Mouse (Mus musculus) liver, postnatal 0 days (tissue): ENCODE data around the gene Prph2. TPM values are rescaled to one million over a fixed set of nuclear protein-coding genes. Genes with fewer than 3 reads are reported as not detected.

Experiments
- ATAC-seq: fragments of 200-750 bp; cut with Nextera tagmentation; 2 replicates; pipeline ENCODE4 v1.8.0; 2017; ENCODE audit warnings: mild to moderate bottlenecking, moderate library complexity
- DNase-seq: peaks from one replicate; pipeline ENCODE4 v3.0.0-alpha.2; 2016
- H3K27ac ChIP-seq: fragments of 300-500 bp; sonication (generic); 2 replicates; pipeline ENCODE4 v1.5.1; 2014; ENCODE audit warnings: antibody characterized with exemption, moderate library complexity, mild to moderate bottlenecking, low read depth
- H3K27me3 ChIP-seq: fragments of 300-500 bp; sonication (generic); 2 replicates; pipeline ENCODE4 v1.6.1; 2014; ENCODE audit warnings: low read length, control low read depth, mixed read lengths; ENCODE audit not compliant: insufficient read depth
- H3K36me3 ChIP-seq: fragments of 300-500 bp; sonication (generic); replicated peaks from 2 replicates; pipeline ENCODE4 v1.6.1; 2014; ENCODE audit warnings: mild to moderate bottlenecking, control low read depth, low read length, moderate library complexity, mixed read lengths; ENCODE audit not compliant: insufficient read depth
- H3K4me1 ChIP-seq: fragments of 300-500 bp; sonication (generic); 2 replicates; pipeline ENCODE4 v1.6.1; 2014; ENCODE audit warnings: antibody characterized with exemption, mild to moderate bottlenecking, control low read depth; ENCODE audit not compliant: insufficient read depth
- H3K4me2 ChIP-seq: fragments of 300-500 bp; sonication (generic); 2 replicates; pipeline ENCODE4 v1.6.1; 2014; ENCODE audit warnings: low read depth, mild to moderate bottlenecking, low read length, moderate library complexity, mixed read lengths
- H3K4me3 ChIP-seq: fragments of 300-500 bp; sonication (generic); 2 replicates; pipeline ENCODE4 v1.5.1; 2014; ENCODE audit warnings: low read depth, low read length
- H3K9ac ChIP-seq: fragments of 300-500 bp; sonication (generic); replicated peaks from 2 replicates; pipeline ENCODE4 v1.6.1; 2014; ENCODE audit warnings: mild to moderate bottlenecking, moderate library complexity
- H3K9me3 ChIP-seq: fragments of 300-500 bp; sonication (generic); 2 replicates; pipeline ENCODE4 v1.6.1; 2016; ENCODE audit warnings: mild to moderate bottlenecking, control low read depth, low read length, mixed read lengths
- CTCF ChIP-seq: sonication (generic); IDR thresholded peaks from 2 replicates; pipeline ENCODE4 v1.5.1; 2016; ENCODE audit warnings: antibody characterized with exemption, low read depth
- EP300 ChIP-seq: IDR thresholded peaks from 2 replicates; pipeline ENCODE4 v1.6.1; 2016; ENCODE audit warnings: antibody characterized with exemption, low read depth, mild to moderate bottlenecking
- WGBS: fragments of 180-500 bp; shearing (Covaris S2); extraction: QIAGEN DNeasy Blood & Tissue Kit; methylation state at CpG from one replicate; pipeline ENCODE4 v1.1.7; 2014; ENCODE audit not compliant: insufficient replicate concordance; 5-methylcytosine and 5-hydroxymethylcytosine counted together
- polyA plus RNA-seq: library from polyadenylated mRNA; unstranded; fragments of >200 nt; fragmentation: Nextera tagmentation; extraction: Ambion mirVana; gene quantifications from 2 replicates; pipeline ENCODE4 v1.2.1, GENCODE M21; 2015

Prph2 gene
- polyA plus RNA-seq, 1 experiment from 2014 or later, result not detected

DNA sequence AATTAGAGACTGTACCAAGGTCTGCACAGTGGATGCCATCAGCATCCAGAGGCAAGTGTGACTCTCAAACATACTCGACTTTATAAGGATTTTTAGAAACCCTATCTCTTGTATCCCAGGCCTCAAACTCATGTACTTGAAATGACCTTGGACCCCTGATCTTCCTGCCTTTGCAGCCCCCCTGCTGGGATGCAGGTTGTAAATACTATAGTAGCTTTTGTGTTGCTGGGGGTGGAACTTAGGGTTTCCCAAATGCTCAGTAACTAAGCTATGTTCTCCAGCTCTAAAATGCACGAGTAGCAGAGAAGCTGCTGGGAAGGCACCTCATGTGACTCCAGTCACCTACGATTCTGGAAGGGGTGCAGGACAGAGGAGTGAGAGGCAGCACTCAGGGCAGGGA, 16.7 kb downstream of the Prph2 start:
- no peak for ATAC-seq
- TF ChIP-seq CTCF, result no peak
- no peak for TF ChIP-seq EP300

DNA sequence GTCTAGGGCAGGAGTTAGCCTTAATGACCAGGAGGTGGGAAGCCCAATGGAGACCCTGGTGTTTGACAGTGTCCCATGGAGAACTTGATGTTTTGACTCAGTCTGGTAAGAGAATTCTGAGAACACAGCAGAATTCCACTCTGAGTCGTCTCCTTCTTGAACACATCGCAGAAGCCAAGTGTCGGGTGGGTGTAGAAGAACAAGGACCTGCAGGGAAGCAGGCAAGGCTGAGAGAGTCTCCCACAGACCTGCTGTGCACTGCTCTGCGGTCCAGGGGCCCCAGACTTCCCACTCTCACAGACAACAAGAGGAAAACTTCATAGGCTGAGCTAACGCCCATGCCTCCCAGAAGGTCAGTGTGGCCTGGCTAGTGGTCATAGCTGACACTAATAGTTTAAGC, 17.5 kb downstream of the Prph2 start:
- H3K4me2 ChIP-seq, result no peak overlapping the region
- ATAC-seq, result no peak
- TF ChIP-seq EP300 (no peak), CTCF (no peak)

More for the DNA sequence above, 16.7 kb downstream of the Prph2 start:
- Histone ChIP-seq H3K4me2 (no peak overlapping the region), H3K4me3 (no peak overlapping the region), H3K9me3 (no peaks in the 10 kb centered on the region), H3K27ac (no peak overlapping the region), H3K27me3 (no peaks in the 10 kb centered on the region), H3K9ac (no peak overlapping the region), H3K36me3 (peaks cover 32% of the 10 kb centered on the region), H3K4me1 (no peaks in the 10 kb centered on the region)
- DNase-seq, result no peak
- WGBS, result 67% methylated on average over 3 of the region's 3 CpGs

GRCm38 (mm10) chr17:46929277-46929676, 19.0 kb downstream of the Prph2 start:
- Histone ChIP-seq H3K27me3 (no peaks in the 10 kb centered on the region), H3K36me3 (peaks cover 55% of the 10 kb centered on the region), H3K9ac (no peak overlapping the region), H3K4me2 (no peak overlapping the region), H3K4me3 (no peak overlapping the region), H3K4me1 (no peaks in the 10 kb centered on the region), H3K27ac (no peak overlapping the region), H3K9me3 (no peaks in the 10 kb centered on the region)
- 84% methylated on average over 12 of the region's 12 CpGs for WGBS
- DNase-seq (no peak), ATAC-seq (no peak)
- no peak for TF ChIP-seq EP300
- no peak for TF ChIP-seq CTCF

More for the DNA sequence above, 17.5 kb downstream of the Prph2 start:
- DNase-seq, result no peak
- Histone ChIP-seq H3K27ac (no peak overlapping the region), H3K9me3 (no peaks in the 10 kb centered on the region), H3K9ac (no peak overlapping the region), H3K4me1 (no peaks in the 10 kb centered on the region), H3K36me3 (peaks cover 40% of the 10 kb centered on the region), H3K27me3 (no peaks in the 10 kb centered on the region), H3K4me3 (no peak overlapping the region)
- 81% methylated on average over 5 of the region's 5 CpGs for WGBS

- ATAC-seq (no peak), DNase-seq (no peak)
- Histone ChIP-seq H3K4me1 (no peaks in the 10 kb centered on the region), H3K27me3 (no peaks in the 10 kb centered on the region), H3K9ac (no peak overlapping the region), H3K9me3 (no peaks in the 10 kb centered on the region), H3K4me2 (no peak overlapping the region), H3K4me3 (no peak overlapping the region), H3K36me3 (peaks cover 61% of the 10 kb centered on the region), H3K27ac (no peak overlapping the region)
- TF ChIP-seq EP300, result no peak
- no peak for TF ChIP-seq CTCF
- WGBS, result 91% methylated on average over 7 of the region's 7 CpGs
These were observed 19.6 kb downstream of the Prph2 start for GRCm38 (mm10) chr17:46929897-46930296.

DNA sequence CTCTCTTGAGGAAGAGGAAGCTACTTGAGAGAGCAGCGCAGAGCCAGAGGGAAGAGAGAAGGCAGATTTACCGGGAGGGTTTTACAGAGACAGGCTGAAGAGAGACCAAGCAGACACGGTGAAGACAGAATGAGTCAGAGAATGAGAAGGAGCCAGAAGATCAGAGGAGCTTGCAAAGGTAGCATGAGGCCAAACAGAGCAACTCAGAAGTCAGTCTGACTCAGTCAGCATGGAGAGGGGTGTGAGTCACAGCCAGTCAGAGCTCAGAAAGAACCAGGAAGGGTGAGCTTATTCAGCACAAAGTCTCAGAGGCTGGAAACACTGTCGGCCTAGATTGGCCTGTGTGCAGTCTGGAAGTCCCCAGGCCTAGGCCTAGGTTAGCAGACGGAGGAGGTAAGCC, 22.7 kb downstream of the Prph2 start:
- no peaks in the 10 kb centered on the region for H3K27me3 ChIP-seq
- H3K36me3 ChIP-seq, result peaks cover 86% of the 10 kb centered on the region
- H3K4me2 ChIP-seq, result no peak overlapping the region
- ATAC-seq, result no peak
- DNase-seq, result no peak
- no peaks in the 10 kb centered on the region for H3K4me1 ChIP-seq
- no peaks in the 10 kb centered on the region for H3K9me3 ChIP-seq
- no peak overlapping the region for H3K9ac ChIP-seq
- TF ChIP-seq EP300, result no peak
- no peak for TF ChIP-seq CTCF
- H3K4me3 ChIP-seq, result no peak overlapping the region
- H3K27ac ChIP-seq, result no peak overlapping the region
- 91% methylated on average over 5 of the region's 5 CpGs for WGBS

DNA sequence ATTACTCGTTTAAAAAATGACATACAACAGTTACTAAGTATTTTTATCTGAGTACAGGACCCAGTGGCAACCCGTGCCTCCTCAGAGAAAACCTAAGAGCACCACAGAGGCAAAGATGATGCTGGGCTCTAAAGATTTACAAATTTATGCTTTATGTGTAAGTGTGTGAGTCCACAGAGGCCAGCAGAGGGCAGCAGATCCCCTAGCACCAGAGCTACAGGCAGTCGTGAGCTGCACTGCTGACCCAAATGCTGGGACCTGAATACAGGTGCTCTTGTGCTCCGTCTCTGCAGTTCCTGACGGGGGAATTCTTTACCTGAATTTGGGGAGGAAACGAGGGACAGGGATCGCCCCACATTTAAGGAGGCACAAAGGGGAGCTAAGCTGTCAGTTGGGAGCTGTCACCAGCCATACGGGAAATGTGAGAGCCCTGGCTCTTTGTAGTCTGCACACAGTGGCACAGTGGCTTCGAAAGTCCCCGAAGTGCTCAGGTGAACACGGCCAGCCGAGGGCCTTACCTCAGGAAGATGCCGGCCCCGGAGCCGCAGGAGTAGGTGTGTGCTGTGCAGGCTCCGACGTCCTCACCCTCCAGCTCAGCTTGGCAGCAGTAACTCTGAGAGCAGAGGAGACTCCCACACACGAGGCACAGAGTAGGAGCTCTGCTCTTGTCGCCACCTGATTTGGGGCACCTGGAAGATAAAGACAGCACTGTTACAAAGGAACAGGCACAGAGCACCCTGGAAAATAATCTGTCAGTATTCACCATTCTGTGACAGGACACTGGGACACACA, 23.5 kb downstream of the Prph2 start:
- H3K4me3 ChIP-seq, result no peak overlapping the region
- no peaks in the 10 kb centered on the region for H3K4me1 ChIP-seq
- no peaks in the 10 kb centered on the region for H3K9me3 ChIP-seq
- H3K9ac ChIP-seq, result no peak overlapping the region
- no peak overlapping the region for H3K4me2 ChIP-seq
- H3K27me3 ChIP-seq, result no peaks in the 10 kb centered on the region
- WGBS, result 82% methylated on average over 19 of the region's 19 CpGs
- peaks cover 89% of the 10 kb centered on the region for H3K36me3 ChIP-seq
- peak; percentile 75 for DNase-seq
- 0 out of 2 replicates have a peak, but pooled peaks have one; percentile 33 for ATAC-seq
- no peak overlapping the region for H3K27ac ChIP-seq
- TF ChIP-seq EP300 (no peak), CTCF (peak; percentile 78)
